Mouse (Mus musculus): ENCODE data around the gene Fkbp1b. TPM values are rescaled to one million over a fixed set of nuclear protein-coding genes. Genes with fewer than 3 reads are reported as not detected.
"Not testable (repeated sequence)": the region's sequence is repeated elsewhere in the genome, so short reads cannot be mapped to it uniquely, and the experiment has no call there.

The Fkbp1b gene
- polyA plus RNA-seq, 1 experiment from 2014 or later = 7.4 TPM

DNA sequence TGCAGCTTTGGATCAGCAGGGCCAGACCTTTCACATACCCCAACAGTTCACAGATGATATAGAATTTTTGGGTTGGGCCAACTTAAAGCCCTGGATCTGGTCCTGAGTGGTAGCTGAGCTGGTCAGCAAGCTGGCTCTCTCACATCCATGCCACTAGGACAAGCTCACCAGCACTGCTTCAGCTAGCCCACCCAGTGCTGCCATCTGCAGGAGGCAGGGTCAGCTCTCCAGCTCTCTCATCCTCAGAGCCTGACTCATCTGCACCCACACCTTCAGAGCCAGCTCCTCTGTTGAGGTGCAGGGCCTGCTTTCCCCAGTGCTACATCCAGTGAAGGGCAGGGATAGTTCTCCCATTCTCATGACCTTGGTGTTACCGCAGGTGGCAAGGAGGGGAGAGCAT, 47.7 kb downstream of the Fkbp1b start:
- H3K4me2 ChIP-seq = no peak overlapping the region
- H3K36me3 ChIP-seq = no peaks in the 10 kb centered on the region
- H3K9ac ChIP-seq = no peak overlapping the region
- no peak overlapping the region for H3K4me3 ChIP-seq
- no peaks in the 10 kb centered on the region for H3K9me3 ChIP-seq
- 80% methylated on average over 1 of the region's 1 CpGs for WGBS
- H3K27me3 ChIP-seq = no peaks in the 10 kb centered on the region
- no peak for ATAC-seq (ENCODE audit: borderline replicate concordance, extremely low read depth, low FRiP score, low TSS enrichment)
- no peak overlapping the region for H3K27ac ChIP-seq
- H3K4me1 ChIP-seq = no peaks in the 10 kb centered on the region

DNA sequence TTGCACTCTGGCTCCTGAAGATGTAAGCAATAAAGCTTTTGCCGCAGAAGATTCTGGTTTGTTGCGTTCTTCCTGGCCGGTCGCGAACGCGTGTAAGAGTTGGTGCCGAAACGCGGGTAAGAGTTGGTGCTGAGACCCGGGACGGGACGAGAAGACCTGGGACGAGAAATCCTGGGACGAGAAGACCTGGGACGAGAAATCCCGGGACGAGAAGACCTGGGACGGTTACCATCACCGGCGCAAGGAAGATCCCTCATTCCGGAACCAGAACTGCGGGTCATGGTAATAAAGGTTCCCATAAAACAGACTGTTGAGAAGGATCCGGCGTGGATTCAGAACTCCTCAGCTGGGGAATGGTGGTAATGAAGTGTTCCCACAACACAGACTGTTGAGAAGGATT, 53.3 kb downstream of the Fkbp1b start:
- H3K27me3 ChIP-seq = not testable (repeated sequence)

DNA sequence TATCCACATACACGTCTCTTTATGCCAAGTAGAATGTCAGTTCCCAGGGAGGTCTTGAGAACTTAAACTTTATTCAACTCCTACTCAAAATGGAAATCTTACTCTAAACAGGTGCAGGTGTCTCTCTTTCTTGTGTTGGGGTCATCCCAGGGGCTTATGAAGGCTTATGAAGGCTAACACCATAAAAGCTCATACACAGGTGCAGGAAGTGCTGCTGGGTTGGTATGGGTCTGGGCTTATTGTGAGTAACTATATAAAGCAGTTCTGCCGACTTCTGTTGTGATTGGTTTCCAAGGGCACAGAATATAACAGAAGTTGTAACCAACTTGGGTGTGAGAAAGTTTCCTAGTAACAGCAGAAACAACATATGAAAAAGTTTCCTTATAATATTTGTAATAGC, 56.9 kb downstream of the Fkbp1b start:
- no peaks in the 10 kb centered on the region for H3K36me3 ChIP-seq
- no peaks in the 10 kb centered on the region for H3K9me3 ChIP-seq
- ATAC-seq (ENCODE audit: borderline replicate concordance, extremely low read depth, low FRiP score, low TSS enrichment) = no peak
- no peak overlapping the region for H3K4me2 ChIP-seq
- no peaks in the 10 kb centered on the region for H3K4me1 ChIP-seq
- H3K27ac ChIP-seq = no peak overlapping the region
- WGBS = 58% methylated on average over 2 of the region's 2 CpGs
- H3K9ac ChIP-seq = no peak overlapping the region
- no peak overlapping the region for H3K4me3 ChIP-seq
- H3K27me3 ChIP-seq = no peaks in the 10 kb centered on the region

More for the DNA sequence above, 53.3 kb downstream of the Fkbp1b start:
- not testable (repeated sequence) for H3K9me3 ChIP-seq; H3K36me3 ChIP-seq; H3K4me2 ChIP-seq; ATAC-seq (ENCODE audit: borderline replicate concordance, extremely low read depth, low FRiP score, low TSS enrichment); H3K27ac ChIP-seq; H3K4me3 ChIP-seq; H3K9ac ChIP-seq; H3K4me1 ChIP-seq
- 93% methylated on average over 25 of the region's 25 CpGs for WGBS

DNA sequence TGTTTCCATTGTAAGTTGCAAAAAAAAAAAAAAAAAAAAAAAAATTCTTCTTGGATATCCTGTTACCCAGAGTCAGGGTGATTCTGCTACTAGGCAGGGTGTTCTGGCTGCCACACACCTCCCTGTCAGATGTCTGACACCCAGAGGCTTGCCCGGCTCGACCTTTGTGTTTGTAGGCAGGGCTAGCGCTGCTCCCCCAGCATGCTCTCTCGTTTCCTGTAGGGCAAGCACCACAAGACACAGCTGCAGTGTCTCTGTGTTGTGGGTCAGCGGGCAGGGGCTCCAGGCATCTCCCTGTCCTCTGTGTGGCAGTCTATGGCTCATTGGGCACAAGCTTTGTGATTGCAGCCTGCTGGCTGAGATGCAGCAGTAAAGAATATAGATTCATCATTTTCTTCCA, 57.8 kb downstream of the Fkbp1b start:
- no peak overlapping the region for H3K27ac ChIP-seq

More for the DNA sequence above, 57.8 kb downstream of the Fkbp1b start:
- H3K4me1 ChIP-seq = no peaks in the 10 kb centered on the region
- H3K27me3 ChIP-seq = no peaks in the 10 kb centered on the region
- no peak overlapping the region for H3K4me3 ChIP-seq
- no peak for ATAC-seq (ENCODE audit: borderline replicate concordance, extremely low read depth, low FRiP score, low TSS enrichment)
- no peaks in the 10 kb centered on the region for H3K9me3 ChIP-seq
- no peaks in the 10 kb centered on the region for H3K36me3 ChIP-seq
- WGBS = 43% methylated on average over 5 of the region's 5 CpGs
- H3K9ac ChIP-seq = no peak overlapping the region
- H3K4me2 ChIP-seq = no peak overlapping the region

Other genes starting within 250 kb of the Fkbp1b start
- gene Itsn2, start 249.0 kb downstream of the Fkbp1b start, polyA plus RNA-seq (2015; fragmentation: Nextera tagmentation; extraction: Ambion mirVana) = 37.9 and 42.2 TPM in 2 replicates
- not detected in 2 replicates for gene Gm3625, start 248.7 kb downstream of the Fkbp1b start, polyA plus RNA-seq (2015; fragmentation: Nextera tagmentation; extraction: Ambion mirVana)
- 0.30 and 0.52 TPM in 2 replicates for gene Fam228a, start 103.2 kb downstream of the Fkbp1b start, polyA plus RNA-seq (2015; fragmentation: Nextera tagmentation; extraction: Ambion mirVana)
- 1.7 and 1.8 TPM in 2 replicates for gene Pfn4, start 72.6 kb downstream of the Fkbp1b start, polyA plus RNA-seq (2015; fragmentation: Nextera tagmentation; extraction: Ambion mirVana)
- 1.5 and 2.5 TPM in 2 replicates for gene Fam228b, start 72.3 kb downstream of the Fkbp1b start, polyA plus RNA-seq (2015; fragmentation: Nextera tagmentation; extraction: Ambion mirVana)
- gene Sf3b6, start 24.0 kb downstream of the Fkbp1b start, polyA plus RNA-seq (2015; fragmentation: Nextera tagmentation; extraction: Ambion mirVana) = 169 and 188 TPM in 2 replicates
- 16.7 and 18.9 TPM in 2 replicates for gene Wdcp, start 1.7 kb upstream of the Fkbp1b start, polyA plus RNA-seq (2015; fragmentation: Nextera tagmentation; extraction: Ambion mirVana)
- gene Mfsd2b, start 32.8 kb upstream of the Fkbp1b start, polyA plus RNA-seq (2015; fragmentation: Nextera tagmentation; extraction: Ambion mirVana) = 2.1 and 2.2 TPM in 2 replicates
- 28.4 and 31.3 TPM in 2 replicates for gene Ubxn2a, start 66.1 kb upstream of the Fkbp1b start, polyA plus RNA-seq (2015; fragmentation: Nextera tagmentation; extraction: Ambion mirVana)
- gene Atad2b, start 75.8 kb upstream of the Fkbp1b start, polyA plus RNA-seq (2015; fragmentation: Nextera tagmentation; extraction: Ambion mirVana) = 9.5 and 10.3 TPM in 2 replicates

Measured in lung, embryonic 15.5 days (tissue).